Mouse (Mus musculus): ENCODE measurements around the gene Carm1.

GRCm38 (mm10) chr9:21513466-21513865 is 33.2 kb upstream of the Carm1 start:
- no peak for TF ChIP-seq CTCF (IDR thresholded peaks at IDR 0.05; ENCODE audit: low read depth, low read length)
- no peak for TF ChIP-seq POLR2A (IDR thresholded peaks at IDR 0.05; ENCODE audit: borderline replicate concordance, low read depth, low read length)

All from bone marrow macrophage, adult 2 months (primary cell).